Mouse (Mus musculus): ENCODE results near the gene Abca1.

Abca1 gene

DNA sequence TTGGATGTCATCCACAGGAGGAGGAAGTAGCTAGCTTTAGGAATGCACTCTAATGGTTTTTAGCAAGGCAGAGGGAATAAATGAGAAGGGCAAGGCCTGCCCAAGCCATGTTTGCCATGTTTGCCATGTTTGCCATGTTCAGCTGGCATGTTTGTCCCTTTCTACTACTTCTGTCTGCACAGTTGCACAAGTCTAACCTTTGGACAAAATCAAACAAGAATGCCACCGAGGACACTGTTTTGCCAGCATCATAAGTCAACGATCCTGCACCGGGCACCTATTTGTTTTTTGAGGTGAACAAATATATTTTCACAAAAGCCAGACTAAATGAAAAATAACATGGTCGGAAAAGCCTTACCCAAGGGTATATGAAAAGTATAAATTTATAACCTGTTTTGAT, 149.8 kb downstream of the Abca1 start:
- no peak for DNase-seq (ENCODE audit: low spot score in 2 of 2)

DNA sequence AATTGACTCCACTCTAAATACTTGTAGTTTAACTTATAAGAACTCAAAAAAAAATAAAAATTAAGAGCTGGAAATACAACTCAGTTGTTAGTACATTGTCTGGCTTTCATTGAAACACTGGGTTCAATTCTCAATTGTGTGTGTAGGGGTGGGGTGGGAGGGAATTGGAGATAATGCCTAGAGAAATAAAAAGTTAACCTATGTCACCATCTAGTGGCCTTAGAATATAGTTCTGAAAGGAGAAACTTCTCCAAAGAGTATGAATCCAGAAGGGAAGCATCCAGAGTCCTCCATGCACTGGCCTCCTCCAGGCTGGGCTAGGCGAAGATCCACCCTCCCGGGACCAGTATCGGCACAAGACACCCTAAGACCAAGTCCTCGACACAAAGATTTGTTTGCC, 150.5 kb downstream of the Abca1 start:
- no peak for DNase-seq (ENCODE audit: low spot score in 2 of 2)

- DNase-seq (ENCODE audit: low spot score in 2 of 2): no peak
Measured at GRCm38 (mm10) chr4:53000154-53000553, 159.5 kb downstream of the Abca1 start.

DNA sequence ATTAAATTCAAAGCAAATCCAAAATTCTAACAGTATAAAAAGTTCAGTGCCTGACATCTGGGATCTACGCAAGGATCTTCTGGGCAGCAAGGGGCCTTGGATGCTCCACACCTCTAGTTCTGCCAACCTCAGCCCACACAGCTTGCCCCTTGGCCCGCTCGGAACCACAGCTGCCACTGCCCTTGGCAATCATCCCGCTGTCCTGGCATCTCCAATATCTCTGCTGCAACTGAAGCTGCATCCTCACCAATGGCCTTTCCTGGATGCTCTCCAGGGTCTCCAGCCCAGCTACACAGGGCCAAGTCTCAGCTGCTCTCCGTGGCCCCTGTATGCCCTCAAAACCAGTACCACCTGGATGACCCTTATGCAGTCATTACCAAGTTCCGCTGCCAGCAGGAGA, 160.2 kb downstream of the Abca1 start:
- no peak for DNase-seq (ENCODE audit: low spot score in 2 of 2)

DNA sequence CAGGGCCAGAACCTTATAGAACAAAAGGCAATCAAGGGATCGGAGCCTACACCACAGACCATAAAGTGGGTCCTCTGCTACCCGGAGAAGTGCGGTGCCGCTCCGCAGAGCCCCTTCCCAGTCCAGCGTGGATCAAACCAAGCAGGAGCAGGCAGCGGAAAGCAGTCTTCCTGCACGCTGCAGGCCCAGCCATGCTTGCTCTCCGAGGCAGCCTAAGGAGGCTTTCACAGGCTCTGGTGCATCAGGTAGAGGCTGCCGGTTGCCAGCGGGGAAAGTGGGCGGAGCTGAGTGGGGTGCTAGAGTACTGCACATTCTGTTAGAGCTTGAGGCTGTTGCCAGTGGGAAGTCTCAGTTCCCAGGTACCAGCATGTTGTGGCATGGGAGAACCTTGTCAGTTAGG, 170.4 kb downstream of the Abca1 start, which contains the start of gene Nipsnap3a:
Gene Nipsnap3a, plus strand, starts transcription at position 25 of the 400 bp plus-strand sequence.
- DNase-seq (ENCODE audit: low spot score in 2 of 2): no peak

DNA sequence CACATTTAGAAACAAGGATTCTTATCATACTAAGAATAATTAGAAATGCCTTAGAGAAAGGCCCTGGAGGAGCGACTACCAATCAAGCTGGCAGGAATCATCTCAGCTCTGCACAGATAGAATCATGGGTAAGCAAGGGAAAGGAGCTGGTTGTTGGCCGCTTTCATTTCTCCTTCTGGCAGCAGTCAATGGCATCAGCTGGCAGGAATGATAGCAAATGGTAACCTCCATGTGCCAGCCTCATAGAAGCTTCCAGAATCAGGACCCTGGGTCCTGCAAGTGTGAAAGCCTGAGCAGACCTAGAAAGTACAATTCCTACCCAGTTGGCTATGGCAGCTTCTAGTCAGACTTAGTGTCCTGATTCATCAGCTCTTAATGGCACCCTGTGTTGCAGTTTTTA, 173.4 kb downstream of the Abca1 start:
- DNase-seq (ENCODE audit: low spot score in 2 of 2): no peak

GRCm38 (mm10) chr4:52985216-52985615, 174.5 kb downstream of the Abca1 start:
- DNase-seq (ENCODE audit: low spot score in 2 of 2): peak in 1 of 2 experiments; percentile 17
